Mouse (Mus musculus) c-Kit-positive CD71-negative TER-119-negative erythroid progenitor cells, embryonic 14.5 days (primary cell): ENCODE data around the gene Gm49361.
A peak's percentile ranks its signal among the peaks of the same experiment; 100 is the strongest.

ENCODE experiments used
- DNase-seq: peaks from one replicate; pipeline ENCODE4 v3.0.0-alpha.2; 2013; ENCODE audit warnings: low read depth

Gm49361 gene

GRCm38 (mm10) chr14:57729975-57730499 lies 15.9 kb downstream of the Gm49361 start:
- peak; percentile 50 for DNase-seq

DNA sequence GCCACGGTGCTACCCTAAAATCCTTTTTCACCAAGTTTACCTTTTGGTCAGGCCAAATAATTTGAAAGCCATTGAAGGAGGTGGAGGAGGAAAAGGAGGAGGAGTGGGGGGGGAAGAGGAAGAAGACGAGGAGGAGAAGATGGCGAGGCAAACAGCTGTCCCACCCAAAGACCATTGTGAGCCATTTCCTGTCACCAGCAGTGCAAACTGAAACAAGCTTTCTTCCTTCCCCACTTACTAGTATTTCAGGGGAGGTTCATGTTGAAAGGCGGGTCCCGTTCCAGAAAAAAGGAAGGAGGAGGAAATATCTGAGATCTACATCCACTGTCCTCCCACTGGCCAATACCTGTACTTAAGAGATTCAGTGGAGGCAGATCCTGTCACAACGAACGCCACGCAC lies 16.5 kb downstream of the Gm49361 start:
- DNase-seq: no peak

DNA sequence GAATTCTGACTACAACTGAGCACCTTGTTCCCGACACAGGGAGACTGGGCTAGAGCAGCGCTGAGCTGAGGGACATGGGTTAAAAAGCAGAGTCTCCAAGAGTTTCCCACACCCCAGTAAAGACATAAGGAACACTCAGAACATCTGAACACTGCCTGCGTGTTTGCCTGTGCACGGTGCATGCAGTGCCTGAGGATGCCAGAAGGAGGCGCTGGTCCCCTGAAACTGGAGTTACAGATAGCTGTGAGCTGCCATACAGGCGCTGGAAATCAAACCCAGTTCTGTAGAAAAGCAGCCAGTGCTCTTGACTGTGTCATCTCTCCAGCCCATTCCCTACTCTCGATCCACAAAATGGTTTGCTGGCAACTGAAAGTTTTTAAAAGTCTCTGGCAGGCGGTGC lies 19.7 kb downstream of the Gm49361 start:
- DNase-seq: no peak

GRCm38 (mm10) chr14:57724473-57724872 lies 21.4 kb downstream of the Gm49361 start:
- no peak for DNase-seq

- DNase-seq: no peak
Measured at GRCm38 (mm10) chr14:57718245-57718644, 27.7 kb downstream of the Gm49361 start.

GRCm38 (mm10) chr14:57716601-57717245 lies 29.2 kb downstream of the Gm49361 start:
- no peak for DNase-seq

GRCm38 (mm10) chr14:57712884-57713283 lies 33.0 kb downstream of the Gm49361 start:
- DNase-seq: no peak

DNA sequence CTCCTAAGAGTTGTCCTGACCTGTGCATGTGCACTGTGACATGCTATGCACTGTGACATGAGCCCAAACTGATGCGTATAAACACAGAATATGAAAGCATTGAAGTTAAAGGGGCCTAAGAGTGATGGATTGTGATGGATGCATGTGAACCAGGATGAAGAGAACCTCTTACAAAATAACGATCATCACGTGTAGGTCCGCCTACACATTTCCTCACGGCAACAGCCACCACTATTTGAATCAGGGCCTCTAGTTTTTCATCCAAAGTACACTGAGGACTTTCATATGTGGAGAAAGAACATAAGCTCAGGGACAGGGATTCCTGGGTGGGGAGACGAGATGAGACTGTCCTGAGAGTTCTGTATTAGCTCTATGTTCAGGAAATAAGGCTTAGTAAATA lies 34.8 kb downstream of the Gm49361 start:
- no peak for DNase-seq

GRCm38 (mm10) chr14:57709171-57709570 lies 36.7 kb downstream of the Gm49361 start:
- no peak for DNase-seq

GRCm38 (mm10) chr14:57708580-57708979 lies 37.3 kb downstream of the Gm49361 start:
- no peak for DNase-seq

DNA sequence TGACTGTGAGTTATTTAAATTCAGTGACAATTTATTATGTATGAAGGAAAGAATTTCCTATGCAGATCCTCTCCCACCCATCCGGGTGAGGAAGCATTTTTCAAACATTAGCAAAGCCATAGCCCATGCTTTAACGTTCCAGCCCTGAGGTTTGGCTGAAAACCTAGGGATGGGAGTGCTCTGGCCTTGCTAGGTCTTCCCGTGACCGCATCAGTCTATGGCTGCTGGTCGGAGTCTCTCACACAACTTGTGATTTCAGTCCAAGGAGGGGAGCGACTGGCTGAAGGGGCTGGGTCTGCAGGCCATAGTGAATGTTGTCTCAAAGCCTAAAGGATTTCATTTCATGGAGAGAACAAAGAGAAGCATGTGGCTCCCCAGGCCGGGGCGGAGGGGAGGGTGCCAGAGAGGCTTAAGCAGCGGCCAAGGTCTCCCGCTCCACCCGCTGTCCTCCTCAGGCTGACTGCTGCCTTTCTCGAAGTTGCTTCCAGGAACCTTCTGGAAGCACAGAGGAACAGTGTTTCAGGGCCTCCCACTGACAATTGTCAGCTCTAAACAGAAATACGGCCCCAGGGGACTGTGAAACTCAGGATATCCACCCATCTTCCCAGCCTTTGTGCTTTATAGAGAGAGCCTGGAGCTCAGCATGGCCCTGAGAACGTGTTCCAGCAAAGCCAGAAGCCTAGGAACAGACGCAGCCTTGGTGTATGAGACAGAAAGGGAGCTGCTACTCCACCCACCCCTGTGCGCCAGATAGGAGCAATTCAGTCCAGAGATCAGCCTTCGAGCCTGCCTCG lies 38.6 kb downstream of the Gm49361 start:
- DNase-seq: no peak

DNA sequence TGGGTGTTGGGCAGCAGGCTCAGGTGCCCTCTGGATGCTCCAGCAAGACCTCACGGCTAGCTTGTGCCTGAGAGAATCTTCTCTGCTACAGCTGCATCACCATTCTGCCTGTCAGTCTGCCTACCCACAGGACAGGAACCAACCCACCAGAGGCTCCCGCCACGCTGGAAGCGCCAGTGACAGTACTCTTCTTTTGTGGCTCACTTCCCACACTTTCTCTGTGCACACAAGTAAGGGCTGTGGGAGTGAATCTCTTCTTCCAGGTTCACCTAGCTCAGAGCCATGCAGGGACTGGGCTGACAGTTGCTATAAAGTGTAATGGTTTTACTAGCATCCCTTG lies 39.2 kb downstream of the Gm49361 start:
- DNase-seq: no peak

GRCm38 (mm10) chr14:57705759-57706158 lies 40.1 kb downstream of the Gm49361 start:
- no peak for DNase-seq

DNA sequence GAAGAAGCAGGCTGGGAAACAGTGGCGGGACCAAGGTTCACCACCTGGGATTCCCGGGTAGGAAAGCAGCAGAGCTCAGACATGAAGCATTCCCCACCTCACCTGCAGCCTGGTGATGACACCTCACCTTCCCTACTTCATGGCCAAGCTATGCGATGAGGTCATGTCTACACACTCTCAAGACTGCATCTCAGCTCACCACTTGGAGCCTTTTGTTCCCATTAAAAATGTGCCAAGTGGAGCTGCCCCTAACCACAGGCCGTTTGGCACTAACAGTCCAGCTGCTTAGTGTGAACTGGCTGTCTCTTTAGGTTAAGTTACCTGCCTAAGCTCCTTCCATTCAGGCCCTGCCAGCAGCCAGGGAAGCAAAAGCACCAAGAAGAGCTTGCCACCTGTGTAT lies 40.8 kb downstream of the Gm49361 start:
- DNase-seq: no peak

DNA sequence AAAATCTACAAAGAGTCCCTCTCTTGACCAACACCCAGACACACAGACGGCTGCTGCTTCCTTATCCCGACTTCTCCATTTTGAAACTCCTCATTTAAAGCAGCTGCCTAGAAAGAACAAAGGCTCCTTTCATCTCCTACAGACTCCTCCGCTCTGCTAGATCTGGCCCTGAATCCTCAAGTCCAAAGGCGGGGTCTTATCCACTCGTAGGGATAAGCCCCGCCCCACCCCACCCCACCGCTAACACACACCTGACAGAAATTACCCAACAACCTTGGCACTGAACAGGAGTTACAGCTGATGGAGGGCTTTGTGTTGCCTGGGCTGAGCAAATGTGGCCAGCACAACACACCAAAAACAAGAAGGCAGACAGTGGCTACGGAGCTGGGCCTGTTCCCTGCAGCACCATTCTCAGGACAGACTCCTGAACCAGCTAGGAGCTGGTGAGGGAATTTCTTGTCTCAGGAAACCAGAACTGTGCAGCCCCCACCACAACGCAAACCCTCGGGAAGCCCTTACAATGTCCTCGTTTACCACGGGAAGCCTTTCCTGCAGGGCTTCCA lies 43.9 kb downstream of the Gm49361 start:
- DNase-seq: no peak

GRCm38 (mm10) chr14:57699461-57699970 lies 46.4 kb downstream of the Gm49361 start:
- DNase-seq: no peak

GRCm38 (mm10) chr14:57699016-57699415 lies 46.9 kb downstream of the Gm49361 start:
- no peak for DNase-seq

GRCm38 (mm10) chr14:57696066-57696465 lies 49.8 kb downstream of the Gm49361 start:
- DNase-seq: no peak

DNA sequence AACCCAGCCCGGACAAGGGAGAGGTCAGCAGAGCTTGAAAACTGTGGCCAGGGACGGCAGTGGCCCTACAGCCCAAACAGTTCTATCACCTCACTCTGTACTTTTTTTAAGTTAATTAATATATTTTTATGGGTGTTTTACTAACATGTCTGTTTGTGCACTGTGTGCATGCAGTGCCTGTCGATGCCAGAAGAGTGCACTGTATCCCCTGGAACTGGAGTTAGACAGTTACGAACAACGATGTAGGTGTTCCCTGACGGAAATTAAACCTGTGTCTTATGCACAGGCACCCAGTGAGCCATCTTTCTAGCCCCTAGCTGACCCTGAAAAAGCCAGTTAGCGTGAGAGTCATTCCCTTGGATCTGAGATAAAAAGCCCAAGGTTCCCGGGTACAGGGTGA lies 50.4 kb downstream of the Gm49361 start:
- no peak for DNase-seq

DNA sequence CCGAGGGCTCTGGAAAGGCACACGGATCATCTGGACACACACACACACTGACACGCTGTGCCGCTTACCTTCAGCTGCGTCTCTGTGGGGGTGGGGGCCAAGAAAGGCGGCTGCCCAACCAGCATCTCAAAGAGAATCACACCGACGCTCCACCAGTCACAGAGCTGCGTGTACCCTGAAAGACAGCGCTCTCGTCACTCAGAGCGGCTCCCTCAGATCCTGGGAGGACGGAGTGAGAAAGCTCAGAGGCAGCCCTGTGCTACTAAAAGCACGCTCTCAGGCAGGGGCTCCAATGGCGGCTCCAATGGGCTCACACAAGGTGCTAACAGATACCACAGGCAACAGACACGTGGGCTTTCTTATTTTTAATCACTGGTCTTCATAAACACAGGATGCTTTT lies 51.7 kb downstream of the Gm49361 start:
- no peak for DNase-seq

GRCm38 (mm10) chr14:57692517-57693130 lies 53.3 kb downstream of the Gm49361 start:
- DNase-seq: peak; percentile 52

GRCm38 (mm10) chr14:57691316-57691715 lies 54.6 kb downstream of the Gm49361 start:
- DNase-seq: no peak

DNA sequence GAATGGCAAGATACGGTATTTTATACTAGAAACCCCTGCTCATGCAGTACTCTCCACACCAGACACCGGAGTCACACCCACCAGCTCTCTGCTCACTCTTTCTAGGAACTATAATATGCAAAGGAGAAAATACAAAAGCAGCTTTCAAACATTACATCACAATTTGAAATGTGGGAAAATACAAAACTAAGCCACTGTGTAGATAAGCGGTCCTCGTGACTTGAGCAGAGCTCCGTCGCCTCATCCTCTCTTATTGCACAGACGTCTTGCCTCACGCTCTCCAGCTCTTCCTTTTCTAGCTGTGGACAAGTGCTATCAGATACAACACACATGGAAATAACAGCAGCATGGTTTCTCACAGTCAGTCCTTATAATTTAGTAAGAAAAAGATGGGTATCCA lies 55.2 kb downstream of the Gm49361 start:
- no peak for DNase-seq
